Comparison of ENCODE assay signal across 35 mouse cellular contexts in the genomic region with DNA sequence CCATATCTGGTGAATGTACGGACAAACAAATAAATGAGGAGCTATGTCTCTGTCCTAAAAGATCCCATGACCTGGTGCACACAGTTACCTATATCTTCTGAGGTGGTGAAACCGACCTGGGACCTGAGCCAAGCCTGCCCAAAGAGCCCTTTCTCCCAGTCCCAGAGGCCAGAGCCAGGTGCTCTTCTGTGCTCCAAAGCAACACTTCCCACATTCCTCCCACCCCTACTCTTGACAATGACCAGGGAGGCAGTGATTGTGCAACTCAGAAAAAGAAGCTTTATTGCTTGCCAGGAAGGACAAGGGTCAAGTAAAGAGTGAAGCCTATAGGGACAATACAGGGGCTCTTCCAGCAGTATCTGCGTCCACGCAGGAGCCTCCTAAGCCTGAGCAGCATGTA. TPM values are rescaled to one million over a fixed set of nuclear protein-coding genes. Genes with fewer than 3 reads are reported as not detected.
"Had no signal": no experiment of that assay in that cellular context is flagged by ENCODE, and none has a peak within 500 bp of the region (broad histone marks: within the 10 kb centered on the region; RNA-seq: fewer than 3 reads in every experiment).

No protein-coding gene starts in this region.

- DNase-seq: gastrocnemius, adult 2 months; gastrocnemius, postnatal 25 days; heart, adult 11 months; heart, adult 2 months; kidney, adult 18-20 months; layer of hippocampus, adult 9-11 months; layer of hippocampus, postnatal 36 days; liver, embryonic 13.5 days had no signal

- H3K27ac ChIP-seq: gastrocnemius, adult 2 months; heart, adult 2 months; heart, embryonic 13.5 days; heart, embryonic 15.5 days; hindbrain, embryonic 13.5 days; hindbrain, embryonic 15.5 days; hindbrain, postnatal 0 days; left cerebral cortex, adult 2 months; limb, embryonic 10.5 days; limb, embryonic 12.5 days; liver, embryonic 13.5 days; liver, embryonic 15.5 days had no signal

- H3K4me2 ChIP-seq: heart, embryonic 11.5 days; heart, embryonic 13.5 days; heart, embryonic 15.5 days; hindbrain, embryonic 13.5 days; hindbrain, embryonic 15.5 days; limb, embryonic 12.5 days; liver, embryonic 11.5 days; liver, embryonic 13.5 days; liver, embryonic 15.5 days had no signal

- H3K4me3 ChIP-seq: gastrocnemius, adult 2 months; heart, adult 2 months; heart, embryonic 13.5 days; heart, embryonic 15.5 days; hindbrain, embryonic 13.5 days; hindbrain, embryonic 15.5 days; left cerebral cortex, adult 2 months; limb, embryonic 10.5 days; limb, embryonic 12.5 days; liver, embryonic 13.5 days; liver, embryonic 15.5 days had no signal

- H3K9me3 ChIP-seq: heart, embryonic 13.5 days; heart, embryonic 15.5 days; hindbrain, embryonic 13.5 days; hindbrain, embryonic 15.5 days; limb, embryonic 10.5 days; limb, embryonic 12.5 days; liver, embryonic 13.5 days; liver, embryonic 15.5 days had no signal

- H3K4me1 ChIP-seq: heart, embryonic 13.5 days; heart, embryonic 15.5 days; hindbrain, embryonic 13.5 days; hindbrain, embryonic 15.5 days; limb, embryonic 10.5 days; limb, embryonic 12.5 days; liver, embryonic 13.5 days; liver, embryonic 15.5 days had no signal

- ATAC-seq: hindbrain, postnatal 0 days had no signal

- H3K27me3 ChIP-seq: heart, embryonic 13.5 days; hindbrain, embryonic 13.5 days; hindbrain, embryonic 15.5 days; limb, embryonic 12.5 days; liver, embryonic 13.5 days; liver, embryonic 15.5 days had no signal

- H3K36me3 ChIP-seq: heart, embryonic 13.5 days; heart, embryonic 15.5 days; hindbrain, embryonic 13.5 days; hindbrain, embryonic 15.5 days; limb, embryonic 10.5 days; limb, embryonic 12.5 days; liver, embryonic 13.5 days; liver, embryonic 15.5 days had no signal

- H3K9ac ChIP-seq: heart, embryonic 13.5 days; heart, embryonic 15.5 days; hindbrain, embryonic 13.5 days; hindbrain, embryonic 15.5 days; limb, embryonic 12.5 days; liver, embryonic 13.5 days; liver, embryonic 15.5 days had no signal

RNA-seq across cellular contexts. Expression of a gene that starts 4.4 kb away (rescaled TPM):
- total RNA-seq: gastrocnemius, adult 2 months; gastrocnemius, postnatal 10 days; gastrocnemius, postnatal 25 days; hematopoietic stem cell, adult 5-6 weeks; hindbrain, postnatal 0 days; layer of hippocampus, adult 18-20 months; layer of hippocampus, adult 8-10 months; layer of hippocampus, postnatal 14 days; layer of hippocampus, postnatal 36 days; left cerebral cortex, adult 2 months; left cerebral cortex, postnatal 14 days; left cerebral cortex, postnatal 36 days had no signal
- polyA plus RNA-seq: kidney, embryonic 14.5 days had no signal

RNA-seq across cellular contexts. Expression of a gene that starts 9.9 kb away (rescaled TPM):
- total RNA-seq: gastrocnemius, adult 2 months; gastrocnemius, postnatal 10 days; gastrocnemius, postnatal 25 days; heart, adult 2 months; heart, postnatal 14 days; heart, postnatal 36 days; hematopoietic stem cell, adult 5-6 weeks had no signal
- polyA plus RNA-seq: heart, adult 2 months; heart, embryonic 11.5 days; heart, embryonic 13.5 days; heart, embryonic 15.5 days; heart, postnatal 0 days; hindbrain, embryonic 11.5 days; hindbrain, embryonic 13.5 days; hindbrain, embryonic 15.5 days; intestine, embryonic 14.5 days; kidney, embryonic 14.5 days; kidney, embryonic 16.5 days; large intestine, adult 2 months; limb, embryonic 10.5 days; limb, embryonic 12.5 days; liver, embryonic 11.5 days; liver, embryonic 13.5 days; liver, embryonic 15.5 days had no signal

RNA-seq across cellular contexts. Expression of a gene that starts 45.8 kb away (rescaled TPM):
- total RNA-seq: gastrocnemius, adult 2 months; gastrocnemius, postnatal 10 days; gastrocnemius, postnatal 25 days; heart, adult 2 months; heart, postnatal 14 days; heart, postnatal 36 days; hematopoietic stem cell, adult 5-6 weeks; hindbrain, postnatal 0 days; layer of hippocampus, adult 18-20 months; layer of hippocampus, adult 8-10 months; layer of hippocampus, postnatal 14 days; layer of hippocampus, postnatal 36 days; left cerebral cortex, adult 2 months; left cerebral cortex, postnatal 14 days; left cerebral cortex, postnatal 36 days had no signal
- polyA plus RNA-seq: frontal cortex, adult 2 months; heart, adult 2 months; heart, embryonic 11.5 days; heart, embryonic 13.5 days; heart, embryonic 15.5 days; heart, postnatal 0 days; hindbrain, embryonic 11.5 days; hindbrain, embryonic 13.5 days; hindbrain, embryonic 15.5 days; hindbrain, postnatal 0 days; intestine, embryonic 14.5 days; kidney, embryonic 14.5 days; kidney, embryonic 16.5 days; limb, embryonic 10.5 days; limb, embryonic 12.5 days; liver, embryonic 11.5 days; liver, embryonic 13.5 days; liver, embryonic 15.5 days had no signal

RNA-seq across cellular contexts. Expression of a gene that starts 54.4 kb away (rescaled TPM):
- total RNA-seq: hematopoietic stem cell, adult 5-6 weeks; layer of hippocampus, adult 18-20 months; left cerebral cortex, adult 2 months; left cerebral cortex, postnatal 36 days had no signal

RNA-seq across cellular contexts. Expression of a gene that starts 57.9 kb away (rescaled TPM):
- total RNA-seq: gastrocnemius, adult 2 months; gastrocnemius, postnatal 25 days; heart, adult 2 months; heart, postnatal 36 days; hematopoietic stem cell, adult 5-6 weeks; layer of hippocampus, adult 18-20 months; layer of hippocampus, adult 8-10 months; layer of hippocampus, postnatal 14 days; layer of hippocampus, postnatal 36 days; left cerebral cortex, adult 2 months; left cerebral cortex, postnatal 14 days; left cerebral cortex, postnatal 36 days had no signal
